Mouse (Mus musculus) regulatory T cell (primary cell): Measurements from ENCODE around the gene Gm32717.
"Not testable (repeated sequence)": the region's sequence is repeated elsewhere in the genome, so short reads cannot be mapped to it uniquely, and the experiment has no call there.

ENCODE experiments used
- in situ Hi-C: fragments of 300-600 bp; cut with MboI, MseI; formaldehyde crosslinking; loops from one replicate; pipeline ENCODE4 v1.15.1; 2025; ENCODE audit warnings: high pct_unique_total_duplicates

Gm32717 gene

DNA sequence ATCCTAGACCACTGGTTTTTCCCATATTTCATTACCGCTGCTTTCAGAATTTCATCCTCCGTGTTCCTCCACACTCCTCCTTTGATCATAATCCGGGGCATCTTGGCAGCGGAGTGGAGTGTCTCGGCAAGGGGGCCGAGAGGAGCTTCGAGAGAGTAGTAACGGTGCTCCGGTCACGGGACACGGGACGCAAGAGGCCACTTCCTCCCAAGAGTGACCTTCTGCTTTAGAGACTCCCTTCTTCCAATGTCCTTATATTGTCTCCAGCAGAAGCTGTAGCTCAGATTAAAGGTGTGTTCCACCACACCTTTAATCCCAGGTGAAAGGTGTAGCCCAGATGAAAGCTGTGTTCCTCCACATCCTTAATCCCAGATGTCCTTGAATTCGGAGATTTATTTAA is at the start of gene Gm32717:
Gene Gm32717 (minus strand): TSS at position 101 of the 400 bp plus-strand sequence.
- in situ Hi-C loops = loop anchor here (10.0 kb wide), 1 partner anchor 74 kb away; no protein-coding TSS in a partner anchor

DNA sequence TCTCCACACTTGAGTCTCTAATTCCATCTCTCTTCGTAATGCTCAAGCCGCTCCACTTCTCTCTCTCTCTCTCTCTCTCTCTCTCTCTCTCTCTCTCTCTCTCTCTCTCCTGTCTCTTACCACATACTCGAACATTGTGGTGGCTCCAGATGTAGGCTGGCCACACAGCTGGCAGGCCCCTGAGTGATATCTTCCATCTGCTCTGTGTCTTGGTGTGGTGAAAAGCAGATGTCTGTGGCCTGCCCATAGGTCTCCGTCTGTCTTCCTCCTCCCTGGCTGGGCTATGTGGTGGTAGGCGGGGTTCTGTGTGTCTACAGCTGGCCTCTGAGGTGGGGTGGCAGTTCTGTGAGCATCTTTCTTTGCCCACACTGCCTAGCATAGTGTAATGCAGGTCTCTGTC is 42.4 kb upstream of the Gm32717 start:
- in situ Hi-C loops = not testable (repeated sequence)

GRCm38 (mm10) chr10:118282565-118282964 is 42.0 kb upstream of the Gm32717 start:
- in situ Hi-C loops = not testable (repeated sequence)

GRCm38 (mm10) chr10:118278069-118278468 is 37.5 kb upstream of the Gm32717 start:
- in situ Hi-C loops = not testable (repeated sequence)

DNA sequence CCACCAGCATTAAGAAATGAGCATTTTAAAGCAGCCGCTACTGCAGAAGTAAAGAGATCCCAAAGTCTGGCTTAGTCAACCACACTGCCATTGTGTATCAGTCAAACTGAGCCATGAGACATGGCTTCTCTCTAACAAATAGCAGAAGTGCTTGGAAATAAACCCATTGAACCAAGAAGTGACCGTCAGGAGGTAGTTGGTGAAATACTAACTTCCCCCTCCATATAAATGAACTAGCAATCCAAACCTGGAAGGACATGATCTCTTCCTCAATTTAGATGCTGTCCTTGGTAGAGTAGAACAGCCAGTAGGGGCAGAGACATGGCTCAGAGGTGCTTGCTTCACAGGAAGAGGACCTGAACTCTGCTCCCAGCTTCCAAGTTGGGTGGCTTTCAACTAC is 30.8 kb upstream of the Gm32717 start:
- in situ Hi-C loops = not testable (repeated sequence)

- in situ Hi-C loops = not testable (repeated sequence)
These were observed 28.2 kb upstream of the Gm32717 start for GRCm38 (mm10) chr10:118268812-118269211.

- in situ Hi-C loops = not testable (repeated sequence)
These were observed 17.8 kb upstream of the Gm32717 start, which contains the start of gene Gm32802 for GRCm38 (mm10) chr10:118258388-118258787. Gene Gm32802, plus strand, starts transcription at chr10:118258688.

GRCm38 (mm10) chr10:118250852-118251295 is 10.3 kb upstream of the Gm32717 start:
- in situ Hi-C loops = no loop called here

GRCm38 (mm10) chr10:118249006-118249595 is 8.5 kb upstream of the Gm32717 start:
- in situ Hi-C loops = loop anchor here (5.0 to 10.0 kb wide), 2 partner anchors 66 to 123 kb away; no protein-coding TSS in a partner anchor

- in situ Hi-C loops = not testable (repeated sequence)
These were observed 8.0 kb downstream of the Gm32717 start for GRCm38 (mm10) chr10:118232607-118233006.

GRCm38 (mm10) chr10:118227629-118228028 is 13.0 kb downstream of the Gm32717 start:
- in situ Hi-C loops = not testable (repeated sequence)

GRCm38 (mm10) chr10:118215719-118216393 is 24.7 kb downstream of the Gm32717 start:
- in situ Hi-C loops = not testable (repeated sequence)

DNA sequence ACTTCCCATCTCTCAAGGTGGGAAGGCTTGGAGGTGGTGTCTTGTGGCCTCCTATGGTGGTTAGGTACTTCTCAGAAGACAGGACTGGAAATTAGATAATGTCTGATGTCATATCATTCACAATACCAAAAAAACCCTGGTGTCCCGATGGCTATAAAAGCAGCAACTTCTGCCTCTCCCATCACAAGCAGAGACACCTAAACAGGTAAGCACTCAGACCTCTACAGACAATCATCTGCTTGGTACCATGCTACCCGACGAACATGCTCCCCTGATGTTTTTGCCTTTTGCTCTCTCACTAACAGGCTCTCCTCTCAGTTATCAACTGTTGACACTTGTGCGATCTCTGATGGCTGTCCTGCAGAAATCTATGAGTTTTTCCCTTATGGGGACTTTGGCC is 35.9 kb downstream of the Gm32717 start, which contains the start of gene Il22:
Gene Il22 (plus strand): TSS at position 301 of the 400 bp plus-strand sequence.
- in situ Hi-C loops = loop anchor here (5.0 kb wide), 1 partner anchor 88 kb away; no protein-coding TSS in a partner anchor

GRCm38 (mm10) chr10:118195150-118195549 is 45.4 kb downstream of the Gm32717 start:
- in situ Hi-C loops = not testable (repeated sequence)
